Mouse (Mus musculus) olfactory bulb, adult 2 months (tissue): ENCODE measurements around the gene Zfp866. TPM values are rescaled to one million over a fixed set of nuclear protein-coding genes. Genes with fewer than 3 reads are reported as not detected.

Source experiments
- H3K27ac ChIP-seq: fragments of 200-500 bp; 2 replicates; pipeline ENCODE4 v1.5.1; 2012; ENCODE audit warnings: low read depth, low read length; ENCODE audit not compliant: insufficient read depth
- H3K4me1 ChIP-seq: fragments of 200-500 bp; 2 replicates; pipeline ENCODE4 v1.6.1; 2012; ENCODE audit warnings: low read length; ENCODE audit not compliant: control insufficient read depth, insufficient read depth
- H3K4me3 ChIP-seq: fragments of 200-500 bp; 2 replicates; pipeline ENCODE4 v1.5.1; 2012; ENCODE audit warnings: mild to moderate bottlenecking, low read depth, low read length, moderate library complexity; ENCODE audit not compliant: insufficient read depth
- CTCF ChIP-seq: fragments of 200-500 bp; IDR thresholded peaks from 2 replicates; pipeline ENCODE4 v1.5.1; 2012; ENCODE audit warnings: low read depth, mild to moderate bottlenecking, low read length, moderate library complexity; ENCODE audit not compliant: insufficient read depth
- POLR2A ChIP-seq: fragments of 200-500 bp; IDR thresholded peaks from 2 replicates; pipeline ENCODE4 v1.6.1; 2012; ENCODE audit warnings: mild to moderate bottlenecking, low read depth, low read length, moderate library complexity; ENCODE audit not compliant: insufficient read depth
- WGBS: fragments of 180-500 bp; shearing (Covaris S2); methylation state at CpG from one replicate; pipeline ENCODE4 v1.1.7; 2018; 5-methylcytosine and 5-hydroxymethylcytosine counted together
- polyA plus RNA-seq: library from polyadenylated mRNA; stranded (reverse); fragments of >200 nt; gene quantifications from 2 replicates; pipeline ENCODE4 v1.2.4, GENCODE M21; 2012; ENCODE audit warnings: low replicate concordance; ENCODE audit not compliant: missing spikeins, insufficient read depth, insufficient read length

Zfp866 gene
- polyA plus RNA-seq = not detected in 2 replicates

DNA sequence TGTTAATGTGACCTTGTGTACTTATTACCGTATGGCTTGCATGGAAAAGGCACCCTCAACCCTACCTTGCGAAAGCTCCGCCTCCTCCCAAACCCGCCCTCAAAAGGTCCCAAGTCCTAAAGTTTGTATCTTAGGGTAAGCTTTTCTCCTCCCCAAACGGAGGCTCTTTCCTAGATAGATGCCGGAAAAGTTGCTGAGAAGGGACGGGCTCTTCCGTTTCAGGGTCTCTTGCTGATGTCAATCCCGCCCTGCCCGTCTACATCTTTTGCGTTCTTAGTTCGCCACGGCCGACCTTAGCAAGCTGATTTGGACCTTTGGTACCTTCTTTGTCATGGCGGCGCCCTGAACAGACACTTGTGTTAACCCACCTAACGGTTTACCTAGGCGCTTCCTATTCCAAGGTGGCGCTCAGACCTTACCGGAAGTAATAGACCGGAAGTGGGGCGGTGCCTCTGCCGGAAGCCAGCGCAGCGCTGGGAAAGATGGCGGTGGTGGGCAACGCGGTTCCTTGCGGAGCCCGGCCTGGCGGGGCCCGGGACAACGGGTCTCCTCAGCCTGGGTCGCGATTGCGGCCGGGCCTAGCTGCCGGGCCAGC is at the start of gene Zfp866, which contains the start of gene Atp13a1:
Gene Zfp866, minus strand, starts transcription at position 406 of the 595 bp plus-strand sequence.
Gene Atp13a1, plus strand, starts transcription at position 391 of the 595 bp plus-strand sequence.
- TF ChIP-seq CTCF (no peak), POLR2A (peak; percentile 76)
- H3K27ac ChIP-seq = peak within 1 kb of the TSS; percentile 76; the same call in 1 of the 2 replicates
- H3K4me1 ChIP-seq = peaks cover 7% of the 10 kb centered on the region; the same call in 1 of the 2 replicates
- WGBS = under 1% methylated on average over 38 of the region's 38 CpGs
- H3K4me3 ChIP-seq = peak within 1 kb of the TSS; percentile 99

DNA sequence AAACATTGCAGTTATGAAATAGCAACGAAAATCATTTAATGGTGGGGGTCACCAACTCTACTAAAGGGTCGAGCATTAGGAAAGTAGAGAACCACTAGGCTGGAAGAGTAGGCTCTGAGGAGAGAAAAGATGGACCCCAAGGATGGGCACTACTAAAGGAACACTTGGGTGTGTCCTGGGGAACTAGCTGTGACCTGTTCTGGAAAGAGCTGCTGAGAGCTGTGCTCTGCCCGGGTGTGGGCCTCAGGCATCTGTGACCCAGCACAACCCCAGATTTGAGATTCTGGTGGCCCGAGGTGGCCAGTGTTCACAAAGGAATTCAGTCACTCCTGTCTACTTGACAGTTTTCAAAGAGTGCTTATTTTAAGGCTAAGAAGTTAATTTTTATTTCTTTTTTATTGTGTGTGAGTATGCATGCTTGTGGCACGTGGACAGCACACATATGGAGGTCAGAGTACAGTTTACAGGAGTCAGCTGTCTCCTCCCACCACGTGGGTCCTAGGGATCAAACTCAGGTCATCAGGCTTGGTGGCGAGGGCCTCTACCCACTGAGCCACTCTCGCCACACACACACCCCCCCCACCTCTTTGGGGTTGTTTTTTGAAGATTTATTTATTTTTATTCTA is 46.2 kb upstream of the Zfp866 start:
- WGBS = 84% methylated on average over 8 of the region's 8 CpGs
- TF ChIP-seq POLR2A (no peak), CTCF (no peak)
- H3K27ac ChIP-seq = no peak overlapping the region
- peaks cover 4% of the 10 kb centered on the region; the same call in 1 of the 2 replicates for H3K4me1 ChIP-seq
- H3K4me3 ChIP-seq = no peak overlapping the region

DNA sequence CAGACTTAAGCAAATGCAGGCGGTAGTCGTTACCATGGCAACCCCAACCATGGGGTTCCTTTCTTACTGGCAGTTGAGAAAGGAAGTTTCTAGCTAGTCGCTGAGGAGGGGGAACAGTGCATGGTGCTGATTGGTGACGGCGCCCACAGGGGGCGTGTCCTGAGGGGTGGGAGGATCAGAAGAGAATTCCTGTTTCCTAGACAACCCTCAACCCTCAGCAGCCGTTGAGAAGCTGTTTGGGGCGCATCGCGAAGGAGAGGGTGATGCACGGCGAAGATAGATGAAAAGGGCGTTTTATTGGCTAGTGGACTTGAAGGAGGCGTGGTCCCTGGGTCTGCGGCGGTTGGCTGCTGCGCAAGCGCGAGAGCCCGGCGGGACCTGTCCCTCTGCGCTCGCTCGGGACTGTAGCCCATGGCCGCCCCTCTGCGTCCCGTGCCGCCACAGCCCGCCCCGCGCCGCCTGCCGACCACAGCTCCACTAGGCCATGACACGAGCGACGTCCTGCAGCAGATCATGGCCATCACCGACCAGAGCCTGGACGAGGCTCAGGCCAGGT is 41.4 kb upstream of the Zfp866 start, which contains the start of gene Pbx4:
Gene Pbx4, plus strand, starts transcription at position 194 of the 556 bp plus-strand sequence.
- Histone ChIP-seq H3K4me1 (peaks cover 4% of the 10 kb centered on the region; the same call in 1 of the 2 replicates), H3K4me3 (peak within 1 kb of the TSS; percentile 75), H3K27ac (peak within 1 kb of the TSS; percentile 47)
- WGBS = under 1% methylated on average over 38 of the region's 38 CpGs
- no peak for TF ChIP-seq CTCF
- peak; percentile 39; the same call in 1 of the 2 replicates for TF ChIP-seq POLR2A

DNA sequence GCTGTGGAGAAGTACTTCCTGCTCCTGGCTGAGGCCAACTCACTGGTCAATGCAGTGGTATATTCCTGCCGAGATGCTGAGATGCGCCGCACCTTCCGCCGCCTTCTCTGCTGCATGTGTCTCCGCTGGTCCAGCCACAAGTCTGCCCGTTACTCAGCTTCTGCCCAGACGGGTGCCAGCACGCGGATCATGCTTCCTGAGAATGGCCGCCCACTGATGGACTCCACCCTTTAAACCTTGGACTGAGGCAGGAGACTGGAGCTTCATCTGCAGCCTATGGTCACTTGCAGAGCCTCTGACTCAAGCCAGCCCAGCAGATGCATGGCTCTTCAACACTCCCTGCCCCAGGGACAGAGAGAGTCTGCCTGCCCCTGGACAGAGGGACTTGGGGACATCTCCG is 35.4 kb upstream of the Zfp866 start:
- no peak overlapping the region for H3K27ac ChIP-seq
- TF ChIP-seq CTCF = no peak
- TF ChIP-seq POLR2A = no peak
- H3K4me3 ChIP-seq = no peak overlapping the region
- WGBS = 94% methylated on average over 12 of the region's 12 CpGs
- peaks cover 10% of the 10 kb centered on the region for H3K4me1 ChIP-seq

DNA sequence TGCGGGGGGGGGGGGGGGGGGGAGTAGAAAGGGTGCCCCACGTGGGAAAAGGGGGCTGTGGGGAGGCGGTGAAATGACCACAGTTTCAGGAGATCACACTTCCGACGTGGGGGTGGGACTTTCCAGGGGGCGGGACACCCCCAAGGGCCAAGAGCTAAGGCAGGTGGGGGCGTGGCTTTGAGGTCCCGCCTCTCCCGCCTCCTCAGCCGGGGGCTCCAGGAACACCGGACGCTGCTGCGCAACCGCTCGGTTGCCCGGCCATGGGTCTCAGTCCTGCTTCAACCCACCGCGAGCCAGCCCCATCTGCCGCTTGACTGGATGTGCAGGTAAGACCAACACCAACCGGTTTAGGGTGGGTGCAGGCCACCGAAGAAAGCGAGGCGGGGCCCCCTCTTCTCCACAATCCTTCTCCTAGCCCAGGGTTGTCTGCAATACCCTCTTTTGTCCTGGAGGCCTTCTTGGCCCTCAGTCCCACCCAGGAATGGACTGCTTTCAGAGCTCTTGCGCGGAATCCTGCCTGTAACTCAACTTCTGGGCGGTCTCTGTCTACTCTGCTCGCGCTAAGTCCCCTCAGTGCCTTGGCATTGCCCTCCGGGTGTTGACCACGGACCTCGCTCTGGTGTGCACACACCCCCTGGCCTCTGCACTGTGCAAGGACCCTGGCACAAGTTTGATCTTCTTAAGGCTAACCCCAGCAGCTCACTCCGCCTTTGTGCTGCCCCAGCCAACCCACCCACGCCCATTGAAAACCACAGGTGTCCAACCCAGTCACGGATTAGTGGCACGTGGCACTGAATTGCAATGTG is 31.6 kb upstream of the Zfp866 start, which contains the start of gene Lpar2:
Gene Lpar2, plus strand, starts transcription at position 44 of the 806 bp plus-strand sequence.
- no peak within 1 kb of the TSS for H3K27ac ChIP-seq
- peaks cover 10% of the 10 kb centered on the region for H3K4me1 ChIP-seq
- 2% methylated on average over 32 of the region's 35 CpGs for WGBS
- TF ChIP-seq CTCF = no peak
- TF ChIP-seq POLR2A = no peak
- peak within 1 kb of the TSS; percentile 52 for H3K4me3 ChIP-seq

DNA sequence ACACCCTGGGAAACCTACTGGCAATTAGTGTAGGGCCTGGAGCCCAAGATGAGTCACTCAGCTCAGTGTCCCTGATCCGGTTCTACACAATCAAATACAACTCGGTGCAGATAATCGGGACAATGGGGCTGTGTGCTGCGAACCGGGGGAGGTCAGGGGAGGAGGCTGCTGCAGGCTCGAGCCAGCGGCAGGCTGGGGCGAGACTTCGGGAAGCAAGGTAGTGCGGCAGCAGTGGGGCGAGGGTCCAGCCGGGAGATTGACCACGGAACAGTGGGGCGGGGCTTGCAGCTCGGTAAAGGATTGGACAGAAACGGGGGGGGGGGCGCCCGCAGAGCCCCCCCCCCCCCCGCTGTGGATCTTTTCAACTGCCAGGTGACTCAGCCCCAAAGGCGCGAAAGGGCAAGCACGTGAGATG is 31.0 kb upstream of the Zfp866 start:
- peak overlapping the region; percentile 52 for H3K4me3 ChIP-seq
- no peak overlapping the region for H3K27ac ChIP-seq
- TF ChIP-seq CTCF = no peak
- peaks cover 10% of the 10 kb centered on the region for H3K4me1 ChIP-seq
- 0% methylated on average over 14 of the region's 22 CpGs for WGBS

DNA sequence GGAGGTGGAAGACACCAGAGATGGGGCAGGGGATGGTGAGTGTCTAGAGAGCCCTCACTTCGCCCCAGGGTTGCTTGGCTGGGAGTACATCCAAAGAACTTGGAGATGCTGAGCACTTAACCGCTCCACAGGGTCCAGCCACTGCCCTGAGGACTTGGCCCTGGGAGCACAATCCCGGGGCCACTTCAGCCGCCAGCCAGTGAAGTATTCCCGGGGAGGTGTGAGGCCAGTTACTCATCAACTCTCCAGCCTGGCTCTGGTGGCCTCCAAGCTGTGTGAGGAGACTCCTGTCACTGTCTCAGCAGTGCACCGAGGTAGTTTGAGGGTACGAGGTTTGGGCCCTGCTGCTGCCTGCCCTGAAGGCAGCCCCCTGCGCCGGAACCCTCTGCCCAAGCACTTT is 29.5 kb upstream of the Zfp866 start:
- WGBS = 85% methylated on average over 9 of the region's 9 CpGs
- TF ChIP-seq POLR2A (no peak), CTCF (no peak)
- Histone ChIP-seq H3K4me1 (peaks cover 10% of the 10 kb centered on the region), H3K4me3 (no peak overlapping the region), H3K27ac (no peak overlapping the region)

DNA sequence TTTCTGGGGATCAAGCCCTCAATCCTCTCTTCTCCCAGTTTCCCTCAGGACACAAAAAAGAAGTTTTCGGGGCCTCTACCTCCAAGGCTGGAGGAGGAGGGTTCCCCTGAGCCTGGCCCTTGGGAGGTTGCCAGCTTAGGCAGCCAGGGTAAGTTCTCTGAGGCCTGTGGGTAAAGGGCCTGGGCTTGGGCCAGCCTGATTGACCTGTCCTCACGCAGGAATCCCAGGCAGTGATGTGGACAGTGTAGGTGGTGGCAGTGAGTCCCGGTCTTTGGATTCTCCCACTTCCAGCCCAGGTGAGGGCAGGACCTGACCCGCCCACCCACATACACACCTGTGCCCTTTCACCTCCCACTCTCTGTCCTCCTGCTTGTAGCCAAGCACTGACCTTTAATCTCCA is 24.4 kb upstream of the Zfp866 start:
- no peak overlapping the region for H3K4me3 ChIP-seq
- TF ChIP-seq CTCF (no peak), POLR2A (no peak)
- H3K4me1 ChIP-seq = no peaks in the 10 kb centered on the region
- WGBS = 95% methylated on average over 4 of the region's 4 CpGs
- H3K27ac ChIP-seq = no peak overlapping the region

DNA sequence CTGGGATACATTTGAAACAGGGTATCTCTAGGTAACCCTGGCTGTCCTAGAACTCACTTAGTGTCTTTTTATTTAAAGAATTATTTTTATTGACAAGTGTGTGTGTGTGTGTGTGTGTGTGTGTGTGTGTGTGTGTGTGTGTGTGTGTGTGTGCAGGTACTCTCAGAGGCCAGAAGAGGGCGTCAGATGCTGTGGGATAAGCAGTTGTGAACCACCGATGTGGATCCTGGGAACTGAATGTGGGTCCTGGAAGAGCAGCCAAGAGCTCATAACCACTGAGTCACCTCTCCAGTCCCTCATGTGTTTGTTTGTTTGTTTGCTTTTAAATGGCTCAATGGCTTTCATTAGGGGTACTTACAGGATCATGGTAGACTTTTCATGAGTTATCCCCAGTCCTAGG is 23.9 kb upstream of the Zfp866 start:
- 89% methylated on average over 2 of the region's 2 CpGs for WGBS
- H3K4me1 ChIP-seq = no peaks in the 10 kb centered on the region
- no peak overlapping the region for H3K27ac ChIP-seq
- no peak overlapping the region for H3K4me3 ChIP-seq
- TF ChIP-seq POLR2A = no peak
- TF ChIP-seq CTCF = no peak
